Mouse (Mus musculus) limb, embryonic 13.5 days (tissue): ENCODE results near the gene Sox5. TPM values are rescaled to one million over a fixed set of nuclear protein-coding genes. Genes with fewer than 3 reads are reported as not detected.

Experiments used
- ATAC-seq: fragments of 200-750 bp; cut with Nextera tagmentation; 2 replicates; pipeline ENCODE4 v1.8.0; 2017; ENCODE audit warnings: low read depth, moderate number of reproducible peaks, moderate TSS enrichment; ENCODE audit not compliant: low FRiP score
- H3K27ac ChIP-seq: fragments of 300-500 bp; sonication (generic); 2 replicates; pipeline ENCODE4 v1.5.1; 2015; ENCODE audit warnings: inconsistent platforms, mild to moderate bottlenecking, moderate library complexity
- H3K27me3 ChIP-seq: fragments of 300-500 bp; sonication (generic); 2 replicates; pipeline ENCODE4 v1.6.1; 2015; ENCODE audit warnings: mild to moderate bottlenecking, inconsistent platforms
- H3K36me3 ChIP-seq: fragments of 300-500 bp; sonication (generic); 2 replicates; pipeline ENCODE4 v1.6.1; 2015; ENCODE audit warnings: inconsistent platforms, mild to moderate bottlenecking, moderate library complexity
- H3K4me1 ChIP-seq: fragments of 300-500 bp; sonication (generic); 2 replicates; pipeline ENCODE4 v1.6.1; 2015; ENCODE audit warnings: inconsistent platforms
- H3K4me2 ChIP-seq: fragments of 300-500 bp; sonication (generic); replicated peaks from 2 replicates; pipeline ENCODE4 v1.6.1; 2015; ENCODE audit warnings: inconsistent platforms, mild to moderate bottlenecking, moderate library complexity
- H3K4me3 ChIP-seq: fragments of 300-500 bp; sonication (generic); 2 replicates; pipeline ENCODE4 v1.5.1; 2015; ENCODE audit warnings: moderate library complexity, mild to moderate bottlenecking, inconsistent platforms
- H3K9ac ChIP-seq: fragments of 300-500 bp; sonication (generic); 2 replicates; pipeline ENCODE4 v1.6.1; 2015; ENCODE audit warnings: mild to moderate bottlenecking, inconsistent platforms
- H3K9me3 ChIP-seq: fragments of 300-500 bp; sonication (generic); 2 replicates; pipeline ENCODE4 v1.6.1; 2016; ENCODE audit warnings: inconsistent platforms
- WGBS: fragments of 180-500 bp; shearing (Covaris S2); methylation state at CpG from one replicate; pipeline ENCODE4 v1.1.7; 2015; 5-methylcytosine and 5-hydroxymethylcytosine counted together
- polyA plus RNA-seq: library from polyadenylated mRNA; unstranded; fragments of >200 nt; fragmentation: Nextera tagmentation; extraction: Ambion mirVana; gene quantifications from 2 replicates; pipeline ENCODE4 v1.2.1, GENCODE M21; 2015

Sox5 gene
- polyA plus RNA-seq, 1 experiment from 2014 or later, result 89.0 TPM

DNA sequence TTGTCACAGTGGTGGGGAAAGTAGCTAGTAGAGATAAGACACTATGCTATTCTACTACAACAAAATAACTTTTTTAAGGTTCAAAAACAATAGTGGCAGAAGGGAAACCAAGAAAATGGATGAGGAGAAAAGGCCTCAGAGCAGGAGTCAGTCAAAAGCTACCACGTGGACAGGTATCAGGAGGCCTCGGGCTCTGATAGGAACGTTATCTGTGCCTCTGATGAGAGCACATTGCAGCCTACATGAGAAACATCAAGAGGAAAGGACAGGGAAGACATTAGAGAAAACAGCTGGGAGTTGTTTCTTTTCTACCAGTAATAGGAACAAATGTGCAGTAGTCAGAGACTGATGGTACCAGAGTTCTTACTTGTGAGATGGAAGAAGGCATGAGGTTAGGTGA lies 41.4 kb downstream of the Sox5 start:
- no peak for ATAC-seq
- H3K4me3 ChIP-seq, result no peak overlapping the region
- no peak overlapping the region for H3K4me2 ChIP-seq
- peaks cover 10% of the 10 kb centered on the region for H3K4me1 ChIP-seq
- H3K9me3 ChIP-seq, result no peaks in the 10 kb centered on the region
- no peak overlapping the region for H3K27ac ChIP-seq
- no peaks in the 10 kb centered on the region for H3K36me3 ChIP-seq
- WGBS, result 81% methylated on average over 3 of the region's 3 CpGs
- H3K27me3 ChIP-seq, result no peaks in the 10 kb centered on the region
- H3K9ac ChIP-seq, result no peak overlapping the region

DNA sequence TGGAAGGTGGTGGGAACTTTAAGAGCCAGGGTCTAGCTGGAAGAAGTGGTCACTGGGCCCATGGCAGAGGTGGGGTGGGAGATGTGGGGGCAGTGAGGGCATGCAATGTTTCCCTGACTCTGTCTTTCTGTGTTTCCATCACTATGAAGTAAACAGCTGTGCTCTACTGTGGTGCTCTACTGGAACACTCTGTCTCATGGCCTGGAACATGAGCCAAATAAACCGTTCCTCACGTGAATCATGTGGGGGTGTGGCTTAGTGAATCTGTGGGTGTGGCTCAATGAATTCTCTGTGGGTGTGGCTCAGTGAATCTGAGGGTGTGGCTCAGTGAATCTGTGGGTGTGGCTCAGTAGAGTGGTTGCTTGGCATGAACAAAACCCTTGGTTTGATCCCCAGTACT lies 42.0 kb downstream of the Sox5 start:
- H3K9ac ChIP-seq, result no peak overlapping the region
- H3K9me3 ChIP-seq, result no peaks in the 10 kb centered on the region
- no peak for ATAC-seq
- no peak overlapping the region for H3K4me2 ChIP-seq
- 84% methylated on average over 2 of the region's 2 CpGs for WGBS
- peaks cover 10% of the 10 kb centered on the region for H3K4me1 ChIP-seq
- no peak overlapping the region for H3K4me3 ChIP-seq
- no peaks in the 10 kb centered on the region for H3K36me3 ChIP-seq
- no peak overlapping the region for H3K27ac ChIP-seq
- no peaks in the 10 kb centered on the region for H3K27me3 ChIP-seq

DNA sequence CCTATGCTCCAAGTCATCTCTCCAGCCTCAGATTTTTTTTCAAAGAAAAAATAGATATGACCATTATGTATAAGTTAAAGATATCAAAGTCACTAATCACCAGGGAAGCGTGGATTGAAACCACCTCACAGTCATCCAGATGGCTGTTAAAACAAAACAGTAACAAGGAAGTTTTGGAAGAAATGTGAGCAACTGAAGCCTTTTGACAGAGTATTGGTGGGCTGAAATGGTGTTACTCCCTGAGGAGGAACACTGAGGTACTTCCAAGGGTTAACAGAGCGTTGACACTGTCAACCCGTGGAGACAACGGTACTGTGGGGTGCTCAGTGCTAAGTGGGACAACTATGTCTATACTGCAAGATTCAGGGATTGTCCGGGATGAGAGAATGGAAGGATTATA lies 44.0 kb downstream of the Sox5 start:
- Histone ChIP-seq H3K27me3 (no peaks in the 10 kb centered on the region), H3K36me3 (no peaks in the 10 kb centered on the region), H3K9ac (no peak overlapping the region), H3K27ac (no peak overlapping the region), H3K4me1 (peaks cover 4% of the 10 kb centered on the region), H3K4me2 (no peak overlapping the region), H3K9me3 (no peaks in the 10 kb centered on the region), H3K4me3 (no peak overlapping the region)
- no peak for ATAC-seq
- whole genome bisulfite sequencing, result 91% methylated on average over 5 of the region's 5 CpGs

DNA sequence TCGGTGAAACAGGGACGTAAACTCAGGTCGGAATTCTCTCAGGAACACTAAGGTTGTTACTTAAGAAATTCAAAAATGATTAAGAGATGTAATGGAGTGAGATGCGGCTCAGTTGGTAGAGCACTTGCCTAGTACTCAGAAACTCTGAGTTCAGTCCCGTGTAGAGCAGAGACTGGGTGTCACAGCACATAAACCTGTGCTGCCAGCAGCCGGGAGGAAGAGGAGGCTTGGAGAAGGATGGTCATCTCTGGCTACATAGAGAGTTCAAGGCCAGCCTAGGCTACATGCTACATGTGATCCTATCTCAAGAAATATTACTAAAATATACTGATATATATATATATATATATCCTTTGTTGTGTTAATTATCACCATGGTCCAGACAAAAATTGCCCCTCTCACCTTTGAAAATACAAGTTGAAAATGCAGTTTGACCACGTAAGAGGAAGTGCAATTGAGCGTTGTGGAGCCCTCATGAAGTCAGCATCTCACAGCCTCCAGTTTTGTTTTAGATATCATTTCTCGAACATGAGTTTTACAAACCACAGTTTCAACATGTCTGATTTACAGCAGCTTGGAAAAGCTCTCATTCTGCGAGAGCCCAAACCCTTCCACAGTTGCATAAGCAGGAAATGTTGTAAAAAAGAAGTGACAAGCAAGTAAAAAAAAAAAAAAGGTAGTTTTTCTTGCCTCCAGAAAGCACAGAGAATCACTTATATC lies 50.4 kb downstream of the Sox5 start:
- no peak overlapping the region for H3K9ac ChIP-seq
- H3K27me3 ChIP-seq, result no peaks in the 10 kb centered on the region
- WGBS, result 81% methylated on average over 10 of the region's 10 CpGs
- no peak overlapping the region for H3K4me3 ChIP-seq
- H3K4me2 ChIP-seq, result no peak overlapping the region
- peaks cover 3% of the 10 kb centered on the region; the same call in 1 of the 2 replicates for H3K9me3 ChIP-seq
- H3K4me1 ChIP-seq, result no peaks in the 10 kb centered on the region
- no peak for ATAC-seq
- no peaks in the 10 kb centered on the region for H3K36me3 ChIP-seq
- H3K27ac ChIP-seq, result no peak overlapping the region

DNA sequence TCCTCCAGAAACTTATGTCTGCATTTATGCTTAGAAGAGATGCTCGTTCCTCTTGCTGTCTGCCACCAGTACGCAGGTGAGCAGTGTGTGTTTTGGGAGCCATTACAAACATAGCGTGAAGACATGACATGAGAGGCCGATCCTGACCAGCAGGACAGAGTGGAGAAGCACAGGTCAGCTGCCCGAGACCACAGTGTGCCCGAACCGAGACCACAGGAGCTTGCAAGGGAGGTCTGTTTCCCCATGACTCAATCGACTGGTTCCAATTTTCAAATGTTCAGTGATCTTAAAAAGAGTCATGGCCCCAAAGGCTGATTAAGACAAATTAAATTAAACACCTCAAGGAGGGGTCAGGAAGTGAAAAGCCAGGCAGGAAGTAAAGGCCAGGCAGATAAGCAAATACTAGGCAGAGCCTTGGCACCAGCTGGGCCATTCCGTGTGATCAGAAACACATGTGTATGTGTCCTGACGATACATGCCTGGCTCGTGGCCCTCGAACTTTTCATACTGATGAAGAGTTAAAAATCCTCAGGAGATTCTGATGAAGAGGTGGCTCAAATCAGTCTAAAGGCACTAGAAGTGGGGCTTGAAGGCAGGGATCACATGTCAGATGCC lies 58.1 kb downstream of the Sox5 start:
- Histone ChIP-seq H3K27ac (no peak overlapping the region), H3K4me1 (peaks cover 14% of the 10 kb centered on the region), H3K27me3 (no peaks in the 10 kb centered on the region), H3K9me3 (peaks cover 3% of the 10 kb centered on the region; the same call in 1 of the 2 replicates), H3K4me2 (no peak overlapping the region), H3K9ac (no peak overlapping the region), H3K4me3 (no peak overlapping the region), H3K36me3 (no peaks in the 10 kb centered on the region)
- no peak for ATAC-seq
- 28% methylated on average over 12 of the region's 12 CpGs for WGBS

DNA sequence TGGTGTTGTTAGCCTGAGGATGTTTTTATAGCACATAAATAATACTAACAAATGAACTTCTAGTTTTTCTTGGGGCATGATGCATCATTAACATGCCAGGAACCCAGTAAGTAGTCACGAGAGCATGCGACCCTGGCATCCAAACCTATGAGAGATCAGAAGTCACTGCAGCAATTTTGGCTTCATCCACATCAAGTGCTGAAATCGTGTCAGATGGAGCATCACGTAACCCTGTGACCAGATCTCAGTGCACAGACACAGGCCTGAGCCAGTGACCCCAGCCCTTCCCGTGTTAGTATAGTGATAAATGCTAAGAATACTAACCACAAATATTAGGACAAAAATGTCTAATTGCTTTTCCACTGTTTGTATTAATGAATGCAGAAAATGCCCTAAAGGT lies 58.8 kb downstream of the Sox5 start:
- Histone ChIP-seq H3K9ac (no peak overlapping the region), H3K4me2 (no peak overlapping the region), H3K27me3 (no peaks in the 10 kb centered on the region), H3K27ac (no peak overlapping the region), H3K4me1 (peaks cover 14% of the 10 kb centered on the region), H3K4me3 (no peak overlapping the region), H3K36me3 (no peaks in the 10 kb centered on the region), H3K9me3 (peaks cover 3% of the 10 kb centered on the region; the same call in 1 of the 2 replicates)
- no peak for ATAC-seq
- 76% methylated on average over 5 of the region's 5 CpGs for WGBS

DNA sequence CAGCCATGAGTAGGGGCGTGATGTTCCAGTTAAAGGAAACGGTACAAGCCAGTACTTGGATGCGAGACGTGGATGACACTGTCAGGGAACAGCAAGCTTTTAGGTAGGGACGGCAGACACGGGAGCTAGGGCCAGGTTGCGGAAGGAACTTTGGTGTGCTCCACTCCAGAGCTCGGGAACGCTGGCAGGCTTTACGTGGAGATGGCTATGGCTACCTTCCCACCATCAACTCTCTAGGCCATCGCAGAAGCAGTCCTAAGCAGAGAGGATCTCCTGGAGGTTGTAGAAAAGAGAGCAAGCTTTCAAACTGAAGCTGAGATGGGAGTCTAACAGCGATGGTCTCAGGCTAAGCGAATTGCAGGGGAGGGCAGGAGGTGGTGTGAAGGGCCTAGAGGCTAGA lies 60.9 kb downstream of the Sox5 start:
- 94% methylated on average over 13 of the region's 13 CpGs for WGBS
- Histone ChIP-seq H3K9ac (no peak overlapping the region), H3K4me3 (no peak overlapping the region), H3K36me3 (no peaks in the 10 kb centered on the region), H3K9me3 (no peaks in the 10 kb centered on the region), H3K27me3 (no peaks in the 10 kb centered on the region), H3K4me1 (peaks cover 14% of the 10 kb centered on the region), H3K27ac (no peak overlapping the region), H3K4me2 (no peak overlapping the region)
- ATAC-seq, result no peak

DNA sequence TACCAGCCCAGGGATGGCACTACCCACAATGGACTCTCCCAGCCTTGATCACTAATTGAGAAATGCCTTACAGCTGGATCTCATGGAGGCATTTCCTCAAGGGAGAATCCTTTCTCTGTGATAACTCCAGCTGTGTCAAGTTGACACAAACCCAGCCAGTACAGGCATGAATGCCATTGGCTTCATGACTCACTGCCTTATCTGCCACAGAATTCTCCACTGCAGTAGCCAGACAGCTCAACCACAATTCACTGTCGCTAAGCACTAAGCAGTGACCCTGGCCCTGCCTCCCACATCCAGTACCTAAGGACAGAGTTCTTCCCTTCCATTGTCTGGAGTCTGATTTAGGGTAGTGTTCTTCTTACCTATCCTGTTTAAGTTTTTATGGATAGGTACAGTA lies 65.4 kb downstream of the Sox5 start:
- H3K4me1 ChIP-seq, result no peaks in the 10 kb centered on the region; the same call in 1 of the 2 replicates
- no peak overlapping the region for H3K9ac ChIP-seq
- H3K9me3 ChIP-seq, result no peaks in the 10 kb centered on the region
- H3K4me3 ChIP-seq, result no peak overlapping the region
- H3K27me3 ChIP-seq, result no peaks in the 10 kb centered on the region
- no peak for ATAC-seq
- H3K36me3 ChIP-seq, result no peaks in the 10 kb centered on the region
- H3K4me2 ChIP-seq, result no peak overlapping the region
- 85% methylated on average over 1 of the region's 1 CpGs for WGBS
- H3K27ac ChIP-seq, result no peak overlapping the region

DNA sequence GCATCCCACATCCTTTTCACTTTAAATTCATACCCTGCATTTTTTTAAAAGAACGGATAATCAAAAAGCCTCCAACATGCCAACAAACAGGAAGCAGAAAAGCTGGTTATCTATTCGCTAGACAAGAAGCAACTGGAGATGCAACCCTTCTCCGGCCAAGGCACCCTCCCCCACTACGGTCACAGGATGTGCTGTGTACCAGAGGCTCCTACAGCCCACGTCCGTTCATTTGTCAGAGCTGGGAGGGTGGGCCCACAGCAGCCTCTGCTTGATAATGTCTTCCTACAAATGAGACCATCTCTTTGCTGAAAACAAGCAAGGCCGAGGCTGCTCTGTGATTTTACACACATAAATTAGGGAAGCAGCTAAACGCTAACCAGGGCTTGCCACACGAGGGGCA lies 69.9 kb downstream of the Sox5 start:
- Histone ChIP-seq H3K9ac (no peak overlapping the region), H3K27me3 (no peaks in the 10 kb centered on the region), H3K27ac (no peak overlapping the region), H3K4me3 (no peak overlapping the region), H3K36me3 (no peaks in the 10 kb centered on the region), H3K4me2 (no peak overlapping the region), H3K9me3 (no peaks in the 10 kb centered on the region), H3K4me1 (no peaks in the 10 kb centered on the region; the same call in 1 of the 2 replicates)
- no peak for ATAC-seq
- 53% methylated on average over 9 of the region's 9 CpGs for WGBS

DNA sequence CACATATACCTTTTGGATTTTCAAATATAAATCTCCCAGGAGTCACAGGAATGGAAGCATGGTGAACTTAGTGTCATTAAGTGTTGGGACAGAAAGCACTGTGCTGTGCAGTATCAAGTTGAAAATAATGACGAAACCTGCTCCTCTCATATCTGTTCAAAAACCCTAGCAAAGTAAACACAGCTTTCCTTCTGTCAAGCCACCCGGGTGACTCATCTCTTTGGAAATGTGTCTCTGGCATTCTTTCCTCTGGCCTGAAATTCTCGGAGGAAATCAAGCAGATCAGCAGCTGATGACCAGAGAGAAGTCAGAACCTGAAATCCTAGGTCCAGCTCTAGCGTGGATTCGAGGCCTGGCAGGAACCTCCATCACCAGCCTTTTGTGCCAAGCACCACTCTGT lies 71.0 kb downstream of the Sox5 start:
- Histone ChIP-seq H3K27me3 (no peaks in the 10 kb centered on the region), H3K9me3 (no peaks in the 10 kb centered on the region), H3K36me3 (no peaks in the 10 kb centered on the region), H3K27ac (no peak overlapping the region), H3K4me3 (no peak overlapping the region), H3K4me2 (no peak overlapping the region), H3K9ac (no peak overlapping the region), H3K4me1 (no peaks in the 10 kb centered on the region; the same call in 1 of the 2 replicates)
- ATAC-seq, result no peak
- WGBS, result 74% methylated on average over 5 of the region's 5 CpGs

DNA sequence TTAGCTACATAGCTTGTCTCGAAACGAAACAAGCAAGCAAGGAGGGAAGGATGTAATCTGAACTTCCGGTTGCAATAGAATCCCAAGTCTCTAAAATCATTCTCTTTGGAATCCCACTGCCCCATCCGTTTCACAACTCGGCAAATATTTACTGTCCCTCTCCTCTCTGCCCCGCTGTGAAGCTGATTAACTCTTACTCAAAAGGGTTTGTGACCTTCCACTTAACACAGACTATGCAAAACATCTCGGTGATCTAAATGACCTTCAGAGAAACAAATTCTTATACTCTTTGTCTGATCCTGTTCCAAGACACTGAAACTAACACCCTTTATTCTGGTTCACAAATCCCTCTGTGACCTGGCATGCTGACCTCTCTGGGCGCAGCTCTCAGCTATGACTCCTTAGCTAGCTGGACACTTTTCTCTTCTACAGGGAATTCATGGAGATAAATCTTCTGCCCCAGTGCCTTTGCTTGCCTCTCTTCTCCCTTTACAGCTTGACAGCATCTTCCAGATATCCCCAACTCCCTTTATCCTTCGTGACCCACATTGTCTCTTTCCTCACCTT lies 72.1 kb downstream of the Sox5 start:
- no peaks in the 10 kb centered on the region for H3K36me3 ChIP-seq
- no peak overlapping the region for H3K4me3 ChIP-seq
- H3K4me2 ChIP-seq, result no peak overlapping the region
- no peak overlapping the region for H3K27ac ChIP-seq
- no peaks in the 10 kb centered on the region; the same call in 1 of the 2 replicates for H3K4me1 ChIP-seq
- no peak overlapping the region for H3K9ac ChIP-seq
- no peaks in the 10 kb centered on the region for H3K9me3 ChIP-seq
- 74% methylated on average over 9 of the region's 9 CpGs for WGBS
- ATAC-seq, result no peak
- no peaks in the 10 kb centered on the region for H3K27me3 ChIP-seq

DNA sequence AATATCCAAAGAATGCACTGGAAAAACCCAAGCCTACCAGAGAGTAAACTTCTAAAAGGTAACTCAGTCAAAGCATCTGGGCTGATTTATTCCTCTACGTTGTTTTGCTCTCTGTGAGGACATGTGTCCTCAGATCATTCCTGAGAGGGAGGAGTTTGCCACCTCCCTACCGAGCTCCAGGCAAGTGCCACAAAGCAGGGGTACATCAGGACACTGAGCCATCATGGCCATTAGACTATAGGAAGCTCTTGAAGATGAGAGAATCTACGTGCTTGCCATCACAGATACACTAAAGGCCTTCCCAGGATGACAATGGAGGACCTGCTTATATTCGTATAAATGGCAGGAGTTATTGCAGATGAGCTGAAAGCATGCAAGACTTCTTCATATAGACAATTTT lies 73.4 kb downstream of the Sox5 start:
- Histone ChIP-seq H3K9me3 (0 out of 2 replicates have a peak, but pooled peaks cover 7% of the 10 kb centered on the region), H3K4me2 (no peak overlapping the region), H3K27ac (no peak overlapping the region), H3K4me3 (no peak overlapping the region), H3K9ac (no peak overlapping the region), H3K36me3 (no peaks in the 10 kb centered on the region), H3K4me1 (no peaks in the 10 kb centered on the region; the same call in 1 of the 2 replicates), H3K27me3 (no peaks in the 10 kb centered on the region)
- no peak for ATAC-seq
- 67% methylated on average over 4 of the region's 4 CpGs for WGBS
